Mouse (Mus musculus): Measurements from ENCODE around the gene Insc.
"Not testable (repeated sequence)": the region's sequence is repeated elsewhere in the genome, so short reads cannot be mapped to it uniquely, and the experiment has no call there.

Gene Insc

DNA sequence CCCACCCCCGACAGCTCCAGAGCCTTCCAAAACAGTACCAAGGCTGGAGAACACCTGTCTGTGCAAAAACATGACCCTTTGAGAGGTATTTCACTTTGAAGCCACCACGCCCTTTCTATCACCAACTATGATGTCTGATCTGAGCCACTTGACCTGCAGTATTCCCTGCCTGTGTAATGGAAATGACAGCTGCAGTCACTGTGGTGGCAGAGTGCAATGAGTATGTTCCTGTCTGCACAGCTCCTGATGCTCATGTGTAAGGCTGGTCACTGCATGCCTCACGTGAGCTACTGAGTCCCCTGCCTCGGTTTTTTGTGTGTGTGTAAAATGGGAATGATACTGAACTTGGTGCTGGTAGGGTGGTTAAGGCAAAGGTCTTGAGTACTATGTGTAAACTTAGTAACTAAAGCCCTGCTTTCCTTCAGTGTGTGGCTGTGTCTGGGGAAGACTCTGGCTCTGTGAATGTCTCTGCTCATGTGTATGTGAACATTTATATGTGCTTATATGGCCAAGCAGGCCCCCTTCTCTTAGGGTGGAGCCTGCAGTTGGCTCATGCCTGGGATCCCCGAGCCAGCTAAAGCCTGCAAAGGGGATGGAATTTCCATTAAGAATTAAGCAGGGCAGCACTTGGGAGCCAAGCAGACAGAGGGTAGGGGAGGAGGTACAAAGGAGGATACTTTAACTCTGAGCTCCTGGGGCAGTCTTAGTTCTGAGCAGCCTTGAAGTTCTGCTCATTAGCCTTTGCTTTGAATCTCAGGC lies at the start of gene Insc:
Gene Insc (plus strand): TSS at position 673 of the 759 bp plus-strand sequence.
- DNase-seq (ENCODE audit: low read depth): no peak

DNA sequence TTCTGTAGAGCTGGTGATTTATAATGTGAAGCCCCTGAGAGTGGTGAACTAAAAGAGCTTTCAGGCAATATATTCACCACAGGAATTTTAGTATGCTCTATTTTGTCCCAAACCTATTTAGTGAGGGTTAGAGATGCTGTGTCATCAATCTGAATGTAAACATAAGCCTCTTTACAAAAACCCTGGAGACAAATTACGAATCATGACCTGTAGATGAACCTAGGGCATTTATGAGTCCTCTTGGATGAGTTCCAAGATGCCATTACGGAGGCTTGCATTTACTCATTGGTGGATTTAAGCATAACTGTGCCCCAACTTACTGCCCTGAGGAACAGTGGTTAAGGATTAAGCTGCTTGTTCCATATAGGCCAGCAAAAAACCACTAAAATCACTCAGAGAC lies 42.6 kb upstream of the Insc start:
- DNase-seq (ENCODE audit: low read depth): peak; percentile 25

DNA sequence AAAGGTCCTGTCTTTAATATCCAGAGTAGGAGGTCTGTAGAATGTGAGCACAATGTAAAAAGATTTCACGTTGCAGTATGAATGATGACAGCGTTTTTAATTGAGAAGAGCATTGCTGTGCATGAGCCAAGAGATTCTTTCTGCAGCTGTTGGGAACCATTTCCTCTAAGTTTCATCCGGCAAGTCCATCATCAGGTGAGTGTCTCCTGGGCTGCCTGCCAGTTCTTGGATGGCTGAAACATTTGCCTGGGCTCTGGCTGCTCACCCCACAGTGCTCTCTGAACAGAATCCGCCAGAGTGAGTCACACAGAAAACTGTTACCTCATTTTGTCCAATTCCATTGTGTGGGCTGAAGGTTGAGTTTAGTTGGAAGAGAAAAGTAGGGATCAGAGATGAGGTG lies 36.8 kb upstream of the Insc start:
- DNase-seq (ENCODE audit: low read depth): no peak

DNA sequence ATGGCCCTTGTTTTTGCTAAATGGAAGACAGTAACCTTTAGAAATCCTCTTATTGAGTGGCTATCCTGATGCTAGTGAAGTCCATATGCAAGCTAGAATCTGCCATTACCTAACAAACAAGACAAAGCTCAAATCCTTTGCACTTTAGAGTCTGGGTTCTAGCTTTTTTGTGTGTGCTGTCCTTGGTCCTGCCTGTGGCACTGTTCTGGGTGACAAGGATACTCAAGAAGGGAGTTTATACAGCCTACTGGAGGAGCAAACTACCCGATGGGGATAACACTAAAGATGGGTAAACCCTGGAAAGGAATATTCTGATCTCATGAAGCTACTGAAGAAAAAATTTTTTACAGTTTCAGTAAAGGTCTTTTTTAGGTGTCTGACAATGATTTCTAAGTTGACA lies 36.1 kb upstream of the Insc start:
- no peak for DNase-seq (ENCODE audit: low read depth)

DNA sequence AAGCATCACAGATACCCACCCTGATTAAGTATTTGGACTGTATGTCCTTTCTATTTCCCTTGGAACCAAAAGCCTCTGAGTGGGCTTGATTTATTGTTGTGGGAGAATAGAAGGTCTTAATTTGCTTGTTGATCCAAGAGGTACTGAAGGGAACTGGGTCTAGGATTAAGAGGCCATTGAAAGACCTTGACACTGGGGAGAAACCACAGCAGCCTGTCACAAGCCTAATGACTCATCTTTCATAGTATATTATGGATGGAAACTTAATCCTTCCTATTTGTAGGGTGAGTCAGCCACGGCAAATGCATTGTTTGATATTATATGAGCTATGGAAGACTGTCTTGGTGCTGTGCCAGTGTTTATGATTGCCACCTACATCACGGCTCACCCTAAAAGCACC lies 33.1 kb upstream of the Insc start:
- DNase-seq (ENCODE audit: low read depth): peak; percentile 3

DNA sequence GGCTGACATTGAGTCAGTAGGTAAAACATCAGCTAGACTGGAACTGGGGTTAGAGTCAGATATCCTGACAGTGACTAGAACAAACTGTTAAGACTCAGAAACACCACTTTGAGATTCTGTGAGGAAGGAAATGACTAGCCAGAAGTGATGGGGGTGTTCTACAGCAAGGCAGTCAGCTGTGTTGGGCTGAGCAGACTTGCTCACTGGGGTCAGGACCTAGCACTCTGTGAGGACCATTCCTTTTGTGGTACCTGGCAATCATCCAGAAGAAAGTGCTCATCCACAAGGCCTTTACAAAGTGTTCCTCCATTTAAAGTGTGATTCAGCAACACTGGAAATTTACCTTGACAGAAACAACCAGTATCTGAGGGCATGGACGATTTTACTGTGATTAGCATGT lies 31.0 kb upstream of the Insc start:
- no peak for DNase-seq (ENCODE audit: low read depth)

DNA sequence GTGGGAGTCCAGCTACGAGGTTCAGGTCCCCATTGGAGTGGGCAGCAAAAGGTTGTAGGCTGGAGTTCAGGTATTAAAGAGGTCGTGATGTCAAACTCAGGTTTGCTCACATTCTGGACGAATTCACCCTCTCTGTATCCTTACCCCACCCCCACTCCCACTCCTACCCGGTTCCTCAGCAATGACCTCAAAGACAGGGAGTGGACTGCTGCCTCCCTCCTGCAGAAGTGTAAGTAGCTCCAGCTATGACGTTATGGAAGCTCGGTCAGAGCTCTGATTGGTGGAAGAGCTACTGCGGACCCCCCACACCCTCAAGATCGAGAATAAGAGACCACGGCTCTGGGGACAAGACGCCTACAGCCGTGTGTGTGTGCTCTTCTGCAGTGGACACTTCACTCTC lies 25.2 kb upstream of the Insc start, which contains the start of gene Calcb:
Gene Calcb (plus strand): TSS at position 344 of the 400 bp plus-strand sequence.
- DNase-seq (ENCODE audit: low read depth): no peak

DNA sequence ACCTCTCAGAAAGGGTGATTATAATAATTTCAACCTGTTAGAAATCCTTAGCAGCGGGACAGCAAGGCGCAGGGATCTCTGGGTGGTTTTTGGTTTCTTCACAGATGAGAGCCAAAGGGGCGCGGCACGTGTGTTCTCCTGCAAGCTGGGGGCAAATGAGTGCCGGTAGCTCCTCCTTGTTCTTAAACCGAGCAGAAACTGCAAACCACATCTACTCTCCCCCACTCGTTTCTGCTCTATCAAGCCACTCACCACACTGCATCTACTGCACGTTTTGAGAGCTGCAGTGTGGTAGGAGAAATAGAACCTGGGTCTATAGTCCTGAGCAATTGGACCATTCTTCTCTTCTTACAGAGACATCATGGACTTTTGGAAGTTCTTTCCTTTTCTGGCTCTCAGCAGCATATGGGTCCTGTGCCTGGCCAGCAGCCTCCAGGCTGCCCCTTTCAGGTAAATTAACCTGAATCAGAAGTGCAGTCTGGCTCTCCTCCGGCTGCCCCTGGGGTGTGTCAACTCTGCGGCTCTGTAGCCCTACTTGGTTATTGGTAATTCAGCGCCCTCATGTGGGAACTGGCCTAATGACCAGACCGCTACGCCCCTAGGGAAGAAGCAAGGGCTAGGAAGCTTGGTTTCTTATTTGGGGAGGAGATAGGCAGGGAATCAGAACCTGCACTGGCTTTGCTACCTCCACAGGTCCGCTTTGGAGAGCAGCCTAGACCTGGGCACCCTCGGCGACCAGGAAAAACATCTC lies 23.9 kb upstream of the Insc start:
- DNase-seq (ENCODE audit: low read depth): peak; percentile 10

DNA sequence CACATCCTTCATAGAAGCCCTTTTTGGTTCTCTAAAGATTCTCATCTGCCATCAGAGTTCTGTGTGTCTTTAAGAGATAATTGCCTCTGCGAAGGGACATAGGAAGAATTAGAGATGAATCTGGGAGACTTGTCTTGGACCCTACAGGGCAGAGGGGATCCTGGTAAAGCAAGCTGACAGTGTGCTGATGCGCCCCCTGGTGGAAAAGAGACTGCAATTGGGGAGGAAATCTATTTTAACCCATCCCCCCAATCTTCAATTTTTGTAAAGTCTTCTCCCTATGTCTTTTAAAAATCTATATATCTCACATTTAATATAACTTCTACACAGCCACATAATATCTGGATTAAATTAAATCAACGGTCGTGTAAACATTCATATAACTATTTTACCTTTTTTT lies 13.8 kb upstream of the Insc start:
- not testable (repeated sequence) for DNase-seq (ENCODE audit: low read depth)

DNA sequence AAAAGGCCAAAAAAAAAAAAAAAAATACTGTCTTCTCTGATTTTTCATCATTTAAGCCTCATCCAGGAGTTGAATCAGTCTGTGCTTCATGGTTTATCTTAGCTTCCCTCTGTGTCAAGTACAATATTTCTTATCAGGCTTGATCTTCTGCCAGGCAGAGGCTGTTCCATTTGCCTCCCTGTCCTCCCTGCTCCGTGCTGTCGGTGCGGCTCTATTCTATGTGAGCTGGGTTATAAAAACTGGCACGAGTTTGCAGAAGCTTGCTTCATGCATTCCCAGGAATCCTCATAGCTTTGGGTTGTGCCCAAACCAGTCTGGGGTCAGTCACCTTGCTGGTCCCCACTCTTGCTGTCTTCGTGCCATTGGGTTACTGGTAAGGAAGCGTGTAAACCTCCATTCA lies 12.3 kb upstream of the Insc start:
- DNase-seq (ENCODE audit: low read depth): no peak

DNA sequence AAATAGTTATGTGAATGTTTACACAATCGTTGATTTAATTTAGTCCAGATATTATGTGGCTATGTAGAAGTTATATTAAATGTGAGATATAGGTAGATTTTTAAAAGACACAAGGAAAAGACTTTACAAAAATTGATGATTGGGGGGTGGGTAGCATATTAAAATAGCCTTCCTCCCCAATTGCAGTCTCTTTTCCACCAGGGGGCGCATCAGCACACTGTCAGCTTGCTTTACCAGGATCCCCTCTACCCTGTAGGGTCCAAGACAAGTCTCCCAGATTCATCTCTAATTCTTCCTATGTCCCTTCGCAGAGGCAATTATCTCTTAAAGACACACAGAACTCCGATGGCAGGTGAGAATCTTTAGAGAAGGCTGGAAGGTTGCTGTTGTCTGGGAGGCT lies 11.8 kb upstream of the Insc start:
- not testable (repeated sequence) for DNase-seq (ENCODE audit: low read depth)

DNA sequence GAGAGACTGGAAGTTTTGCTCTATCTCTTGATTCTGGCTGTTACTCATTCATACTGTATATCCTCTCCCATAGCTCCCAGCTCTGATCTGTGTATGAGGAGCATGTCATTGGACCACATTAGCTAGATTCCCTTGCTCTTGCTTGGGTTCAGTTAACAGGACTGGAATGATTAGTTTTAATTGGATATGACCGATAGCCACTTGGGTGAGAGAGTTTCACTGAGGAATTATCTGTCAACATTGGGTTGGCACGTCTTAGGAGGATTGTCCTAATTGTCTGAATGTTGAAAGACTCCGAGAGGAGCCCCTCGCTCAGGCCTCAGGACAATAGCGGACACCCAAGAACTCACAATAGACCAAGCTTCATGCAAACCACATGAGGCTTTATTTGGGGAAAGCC lies 7.2 kb upstream of the Insc start:
- DNase-seq (ENCODE audit: low read depth): no peak

DNA sequence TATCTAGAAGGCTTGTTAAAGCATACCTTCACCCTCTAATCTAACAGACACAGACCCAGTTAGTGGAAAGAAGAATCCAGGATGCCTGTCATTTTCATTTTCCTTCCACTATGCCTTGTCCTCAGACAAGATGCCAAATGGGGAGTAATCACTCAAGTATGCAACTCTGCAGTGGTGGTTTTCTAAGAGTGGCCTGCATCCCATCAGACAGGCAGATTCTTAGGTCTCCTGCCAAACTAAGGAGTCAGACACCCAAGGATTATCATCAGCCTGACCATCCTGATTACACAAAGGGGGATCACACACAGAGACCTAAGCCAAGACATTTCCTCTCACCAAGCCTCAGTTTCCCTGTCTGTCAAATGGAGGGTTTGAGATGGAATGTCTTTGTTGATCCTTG lies 5.3 kb upstream of the Insc start:
- DNase-seq (ENCODE audit: low read depth): no peak

DNA sequence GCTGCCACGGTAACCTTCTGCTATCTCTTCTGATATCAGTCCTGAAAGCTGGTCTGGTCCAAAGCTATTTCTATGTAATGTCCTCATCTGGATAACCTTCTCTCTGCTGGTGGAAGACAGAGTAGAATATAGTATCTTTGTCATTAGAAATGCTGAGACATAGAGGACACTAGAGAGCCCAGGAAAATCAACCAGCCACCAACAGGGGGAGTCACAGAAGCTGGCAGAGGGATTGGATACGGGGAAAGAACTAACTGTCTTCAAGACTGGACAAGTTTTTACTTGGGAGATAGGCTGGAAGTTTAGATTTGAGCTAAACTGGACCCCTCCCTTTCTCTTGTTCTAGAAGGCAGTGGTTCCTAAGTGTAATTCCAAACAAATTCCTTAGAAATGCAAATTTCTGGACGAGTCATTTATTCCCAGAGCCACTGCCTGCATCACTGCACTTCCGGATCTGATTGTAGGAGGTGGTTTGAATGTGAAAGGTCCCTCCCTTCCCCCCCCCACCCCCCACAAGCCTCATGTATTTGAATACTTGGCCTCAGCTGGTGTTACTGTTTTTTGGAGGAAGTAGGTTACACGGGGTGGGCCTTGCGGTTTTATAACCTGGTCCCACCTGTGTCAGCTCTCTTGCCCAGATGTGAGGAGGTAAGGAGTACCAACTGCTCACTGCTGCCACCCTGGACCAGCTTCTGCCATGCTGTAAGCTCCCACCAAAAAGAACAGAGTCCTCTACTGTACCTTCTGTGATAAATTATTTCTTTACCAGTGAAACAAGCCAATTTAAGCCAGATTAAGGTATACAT lies 2.9 kb upstream of the Insc start:
- no peak for DNase-seq (ENCODE audit: low read depth)

DNA sequence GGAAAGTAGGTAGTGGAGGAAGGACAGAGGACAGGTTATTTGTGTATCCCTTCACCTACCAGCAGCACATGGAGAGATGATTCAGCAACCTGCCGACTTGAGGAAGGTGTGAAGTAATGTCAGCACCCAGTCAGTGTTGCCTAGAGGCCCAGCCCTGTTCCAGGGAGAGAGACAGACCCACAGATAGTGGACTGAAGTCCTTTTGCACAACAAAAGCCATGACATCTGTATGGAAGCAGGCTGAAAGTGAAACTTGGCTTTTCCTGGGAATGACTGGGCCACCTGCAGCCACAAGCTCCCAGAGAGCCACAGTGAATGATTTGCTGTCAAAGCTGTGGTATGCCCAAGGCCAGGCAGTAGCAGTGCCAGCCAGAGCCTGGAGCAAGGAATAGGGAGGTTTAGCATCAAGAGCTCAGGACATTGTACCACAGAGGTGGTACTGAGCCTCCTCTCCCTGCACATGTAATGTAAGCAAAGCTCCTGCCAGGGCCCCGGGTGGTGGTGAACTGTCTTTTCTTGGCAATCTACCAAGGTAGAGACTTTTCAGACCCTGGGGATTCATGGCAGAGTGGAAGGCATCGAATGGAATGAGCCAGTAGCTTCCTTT lies 1.2 kb downstream of the Insc start:
- no peak for DNase-seq (ENCODE audit: low read depth)

DNA sequence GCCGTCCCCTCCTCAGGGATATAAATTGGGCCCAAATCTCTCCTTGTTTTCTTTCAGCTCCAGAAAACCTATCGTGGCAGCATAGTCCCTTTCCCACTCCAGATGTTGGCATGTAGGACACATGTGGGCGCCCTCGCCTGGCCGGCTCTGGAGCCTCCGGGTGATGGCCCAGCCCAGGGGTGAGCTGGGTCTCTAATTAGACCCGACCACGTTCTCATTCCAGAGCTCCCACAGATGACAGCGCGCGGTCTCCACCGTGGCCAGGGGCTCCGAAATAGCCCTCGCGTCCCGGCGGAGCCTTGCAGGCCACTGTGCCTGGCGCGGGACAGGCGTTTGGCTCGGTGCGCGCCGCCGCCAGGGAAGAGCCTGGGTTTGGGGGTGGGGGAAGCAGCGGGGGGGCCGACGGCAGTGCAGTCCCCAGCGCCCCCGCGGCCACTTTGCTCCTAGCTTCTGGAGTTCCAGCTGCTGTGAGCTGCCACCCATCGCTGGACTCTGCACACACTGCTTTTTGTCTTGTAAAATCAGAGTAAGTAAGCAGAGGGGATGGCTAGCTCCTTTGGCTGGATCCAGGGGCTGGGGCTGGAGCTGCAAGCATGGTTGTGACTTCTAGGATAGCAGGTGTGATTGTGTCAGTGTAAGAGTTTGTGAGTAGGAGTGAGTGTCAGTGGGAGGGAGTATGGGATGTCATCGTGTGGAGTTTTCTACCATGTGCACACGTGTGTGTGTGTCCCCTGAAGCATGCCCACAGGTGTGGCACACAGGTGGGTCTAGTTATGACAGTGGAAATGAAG lies 2.2 kb downstream of the Insc start:
- no peak for DNase-seq (ENCODE audit: low read depth)

DNA sequence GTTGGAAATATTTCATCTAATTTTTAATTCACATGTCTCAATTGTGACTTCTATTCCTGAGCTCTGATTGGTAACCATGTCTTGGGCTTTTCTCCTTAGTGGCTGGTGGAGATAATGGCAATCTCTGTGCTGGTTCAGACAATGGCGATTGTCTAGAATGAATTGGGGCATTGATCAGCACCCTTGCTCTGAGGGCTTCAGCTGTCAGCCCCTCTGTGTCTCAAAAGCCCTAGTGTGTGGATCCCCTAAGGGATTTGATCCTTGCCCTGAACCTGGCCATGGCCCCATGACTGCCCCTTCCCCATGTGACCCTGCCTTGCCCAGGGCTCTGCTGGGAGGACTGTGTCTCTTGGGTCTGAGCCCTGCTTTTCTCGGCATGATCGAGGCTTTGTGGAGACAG lies 4.1 kb downstream of the Insc start:
- no peak for DNase-seq (ENCODE audit: low read depth)

DNA sequence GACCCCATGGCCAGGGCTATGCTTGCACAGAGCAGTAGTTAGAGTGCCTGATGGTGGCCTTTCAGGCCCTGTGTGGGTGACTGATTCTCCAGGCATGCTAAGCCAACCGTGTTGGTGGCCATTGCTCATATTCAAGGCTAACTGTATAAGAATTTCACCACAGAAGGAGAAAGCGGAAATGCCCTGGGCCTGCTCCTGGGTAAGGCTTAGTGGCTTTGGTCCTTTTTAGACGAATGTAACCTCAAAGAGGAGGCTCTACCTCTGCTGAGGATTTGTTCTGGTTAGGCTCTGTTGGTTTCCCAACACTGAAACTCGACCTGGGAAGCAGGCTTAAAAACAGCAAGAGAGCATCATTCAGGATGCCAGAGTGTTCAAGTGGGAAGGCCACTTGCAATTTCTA lies 4.7 kb downstream of the Insc start:
- no peak for DNase-seq (ENCODE audit: low read depth)

DNA sequence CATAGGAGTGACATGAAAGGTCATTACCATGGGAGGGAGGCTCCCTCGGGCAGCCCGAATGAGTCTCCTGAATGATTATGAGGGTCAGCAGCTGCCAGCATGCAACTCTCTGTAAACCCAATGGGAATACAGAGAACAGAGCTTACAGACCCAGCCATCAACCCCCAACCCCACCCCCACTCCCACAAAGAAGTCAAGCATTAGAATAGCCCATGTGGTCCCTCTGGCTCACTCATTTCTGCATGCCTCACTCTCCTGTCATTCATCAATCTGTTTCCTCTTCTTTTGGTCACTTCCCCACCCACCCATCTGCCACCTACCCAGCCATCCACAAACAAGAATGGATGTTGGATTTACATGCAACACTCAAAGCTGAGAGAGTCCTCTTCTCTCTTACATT lies 10.0 kb downstream of the Insc start:
- no peak for DNase-seq (ENCODE audit: low read depth)

DNA sequence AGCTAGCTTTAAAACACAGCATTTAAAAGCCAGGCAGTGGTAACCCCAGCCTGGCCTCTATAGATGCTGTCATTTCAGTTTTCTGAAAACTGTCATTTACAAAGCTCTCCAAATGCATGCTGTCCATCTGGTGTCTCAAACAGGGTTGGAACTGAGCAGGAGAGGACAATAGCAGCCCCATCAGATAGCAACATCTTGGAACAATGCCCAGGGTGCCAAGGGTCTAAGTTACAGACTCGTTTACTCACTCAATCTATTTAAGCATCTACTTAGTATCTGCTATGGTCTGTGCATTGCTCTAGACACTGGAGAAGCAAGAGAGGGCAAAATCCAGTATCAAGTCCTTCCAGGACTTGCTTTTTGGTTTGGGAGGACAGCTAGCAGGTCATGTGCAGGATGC lies 10.7 kb downstream of the Insc start:
- DNase-seq (ENCODE audit: low read depth): no peak

DNA sequence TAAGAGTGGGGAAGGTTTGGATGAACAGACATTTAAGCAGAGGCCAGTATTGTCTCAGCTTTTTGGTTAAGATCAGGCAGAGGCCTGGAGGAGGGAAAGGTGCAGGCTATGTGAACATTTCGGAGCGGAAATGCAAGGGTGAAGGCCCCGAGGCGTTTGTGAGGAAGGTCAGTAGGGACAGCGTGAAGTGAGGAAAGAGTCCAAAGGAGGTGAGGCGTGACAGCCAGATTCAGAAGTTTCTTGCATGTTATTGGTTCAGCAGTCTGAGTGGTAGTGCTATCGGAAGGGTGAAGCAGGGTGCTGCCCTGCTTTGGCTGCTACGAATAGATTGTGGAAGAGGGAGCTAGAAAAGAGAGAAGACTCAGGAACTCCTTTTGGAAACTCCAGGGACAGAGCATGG lies 11.1 kb downstream of the Insc start:
- no peak for DNase-seq (ENCODE audit: low read depth)

DNA sequence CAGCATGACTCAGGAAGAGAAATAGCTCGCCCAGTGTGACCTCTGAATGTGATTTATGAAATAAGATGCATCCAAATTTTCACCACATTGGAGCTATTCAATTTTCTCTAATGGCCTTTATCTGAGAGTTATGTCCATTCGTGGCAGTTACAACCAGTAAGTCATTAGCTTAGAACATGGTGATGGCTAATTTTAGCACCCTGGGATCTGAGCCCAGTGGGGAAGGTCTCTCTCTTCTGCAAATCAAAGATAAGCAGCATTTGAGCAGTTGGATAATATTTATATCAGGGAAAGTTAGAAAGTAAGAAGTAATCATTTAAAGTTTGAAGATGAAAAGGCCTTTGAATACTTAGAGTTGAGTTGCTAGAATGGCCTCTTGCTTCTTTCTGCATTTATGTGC lies 19.2 kb downstream of the Insc start:
- DNase-seq (ENCODE audit: low read depth): no peak

Data from NIH3T3 (cell line).